Mouse (Mus musculus): ENCODE results near the gene Lrmp. TPM values are rescaled to one million over a fixed set of nuclear protein-coding genes. Genes with fewer than 3 reads are reported as not detected.
"Not testable (repeated sequence)": the region's sequence is repeated elsewhere in the genome, so short reads cannot be mapped to it uniquely, and the experiment has no call there.

Gene Lrmp
- polyA plus RNA-seq, 1 experiment from 2014 or later = 2.2 TPM

DNA sequence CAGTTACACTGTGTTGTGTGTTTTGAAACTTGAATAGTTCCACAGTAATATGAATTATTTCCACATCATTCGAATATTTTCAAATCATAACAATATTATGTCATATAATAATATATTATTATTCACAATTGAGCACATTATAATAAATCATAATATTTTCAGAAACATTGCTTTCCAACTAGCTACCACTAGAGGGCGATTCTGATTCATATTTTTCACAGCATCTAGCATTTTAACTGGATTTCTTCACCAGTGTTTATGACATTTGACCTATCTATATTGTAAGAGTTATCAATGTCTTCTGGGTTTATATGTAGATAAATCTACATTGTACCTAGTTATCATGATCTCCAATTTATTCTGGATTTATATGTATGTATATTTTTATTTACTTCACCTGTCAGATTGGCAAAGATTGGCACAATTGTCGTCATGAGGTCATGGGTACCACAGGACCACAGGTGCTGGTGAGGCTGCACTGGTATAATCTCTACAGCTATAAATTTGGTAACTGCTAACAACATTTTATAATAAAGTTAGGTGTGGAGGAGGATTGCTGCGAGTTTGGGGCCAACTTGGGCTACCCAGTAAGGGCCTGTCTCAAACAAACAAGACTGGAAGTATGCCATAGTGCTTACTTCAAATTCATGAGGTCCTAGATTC, 26.9 kb upstream of the Lrmp start:
- Histone ChIP-seq H3K9me3 (no peaks in the 10 kb centered on the region), H3K4me1 (no peaks in the 10 kb centered on the region), H3K27me3 (replicated peaks; ENCODE audit: low read depth, poor library complexity, severe bottlenecking) (no peaks in the 10 kb centered on the region), H3K36me3 (replicated peaks) (no peaks in the 10 kb centered on the region), H3K4me3 (no peak overlapping the region), H3K27ac (replicated peaks) (no peak overlapping the region)
- WGBS = 47% methylated on average over 4 of the region's 4 CpGs
- DNase-seq (ENCODE audit: low spot score) = no peak

DNA sequence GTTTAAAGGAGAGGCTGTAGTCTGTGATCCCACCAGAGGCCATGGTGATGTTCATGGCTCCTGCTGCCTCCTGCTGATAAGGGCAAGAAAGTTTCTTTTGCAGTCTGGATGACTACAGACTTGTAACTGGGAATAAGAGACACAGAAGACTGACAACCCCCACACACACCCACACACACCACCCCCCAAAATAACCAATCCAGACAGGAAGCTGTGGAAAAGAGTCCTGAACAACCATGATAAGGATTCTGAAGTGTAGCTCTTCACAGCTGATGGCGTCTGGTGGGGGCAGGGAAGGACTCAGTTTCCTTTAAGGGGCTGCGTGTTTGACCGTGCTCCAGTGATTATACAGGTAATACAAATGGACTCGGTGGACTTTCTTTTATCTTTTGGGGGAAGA, 26.1 kb upstream of the Lrmp start:
- no peak for DNase-seq (ENCODE audit: low spot score)
- Histone ChIP-seq H3K9me3 (no peaks in the 10 kb centered on the region), H3K4me3 (no peak overlapping the region), H3K27me3 (replicated peaks; ENCODE audit: low read depth, poor library complexity, severe bottlenecking) (no peaks in the 10 kb centered on the region), H3K4me1 (no peaks in the 10 kb centered on the region), H3K36me3 (replicated peaks) (no peaks in the 10 kb centered on the region), H3K27ac (replicated peaks) (no peak overlapping the region)
- 80% methylated on average over 4 of the region's 4 CpGs for WGBS

DNA sequence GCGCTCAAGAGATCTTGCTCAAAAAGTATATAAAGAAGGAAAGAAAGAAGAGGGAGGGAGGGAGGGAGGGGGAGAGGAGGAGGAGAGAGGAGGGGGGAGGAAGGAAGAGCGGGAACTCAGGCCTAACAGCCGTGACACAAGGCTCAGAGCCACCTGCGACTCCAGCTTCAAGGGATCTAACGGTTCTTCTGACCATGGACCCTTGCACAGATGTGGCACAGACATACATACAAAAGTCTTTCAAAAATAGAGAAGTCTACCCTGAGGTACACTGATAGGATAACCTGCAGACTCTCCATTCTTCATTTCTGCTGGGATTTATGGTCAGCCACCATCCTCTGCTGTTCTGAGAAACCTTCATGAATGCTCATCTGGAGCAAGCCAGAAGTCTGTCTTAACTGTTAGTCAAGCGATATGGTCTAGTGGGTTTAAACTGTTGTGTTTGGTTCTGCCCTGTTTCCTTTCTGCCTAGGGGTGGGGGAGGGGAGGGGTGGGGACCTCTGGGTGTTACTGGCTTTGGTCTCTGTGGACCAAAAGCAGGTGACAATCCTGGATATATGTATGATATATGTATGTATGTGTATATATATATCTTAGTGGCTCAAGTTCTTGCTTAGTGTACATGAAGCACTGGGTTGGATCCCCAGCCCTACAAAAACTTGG, 25.1 kb upstream of the Lrmp start:
- Histone ChIP-seq H3K9me3 (no peaks in the 10 kb centered on the region), H3K4me3 (no peak overlapping the region), H3K27me3 (replicated peaks; ENCODE audit: low read depth, poor library complexity, severe bottlenecking) (no peaks in the 10 kb centered on the region), H3K36me3 (replicated peaks) (no peaks in the 10 kb centered on the region), H3K27ac (replicated peaks) (no peak overlapping the region), H3K4me1 (no peaks in the 10 kb centered on the region)
- WGBS = 72% methylated on average over 6 of the region's 6 CpGs
- no peak for DNase-seq (ENCODE audit: low spot score)

DNA sequence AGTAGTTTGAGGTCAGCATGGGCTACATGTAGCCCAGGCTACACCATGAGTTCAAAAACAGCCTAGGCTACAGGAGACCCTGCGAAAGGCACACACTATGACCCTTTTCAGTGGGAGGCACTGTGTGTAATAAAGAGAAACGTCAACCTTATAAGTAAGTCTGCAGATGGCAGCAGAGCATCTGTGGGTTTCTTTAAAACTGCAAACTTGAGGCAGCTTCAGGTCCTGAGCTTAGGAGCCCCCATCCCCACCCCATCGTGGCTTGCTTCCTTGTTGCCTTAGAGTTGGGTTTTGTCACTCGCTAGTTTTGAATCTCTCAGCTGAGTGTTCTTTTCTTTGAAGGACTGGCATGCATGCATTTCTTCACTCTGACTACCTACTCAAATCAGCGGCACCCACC, 24.5 kb upstream of the Lrmp start:
- no peaks in the 10 kb centered on the region for H3K27me3 ChIP-seq (replicated peaks; ENCODE audit: low read depth, poor library complexity, severe bottlenecking)
- WGBS = 78% methylated on average over 5 of the region's 5 CpGs
- H3K27ac ChIP-seq (replicated peaks) = no peak overlapping the region
- no peak overlapping the region for H3K4me3 ChIP-seq
- no peaks in the 10 kb centered on the region for H3K9me3 ChIP-seq
- no peak for DNase-seq (ENCODE audit: low spot score)
- H3K36me3 ChIP-seq (replicated peaks) = no peaks in the 10 kb centered on the region
- no peaks in the 10 kb centered on the region for H3K4me1 ChIP-seq

DNA sequence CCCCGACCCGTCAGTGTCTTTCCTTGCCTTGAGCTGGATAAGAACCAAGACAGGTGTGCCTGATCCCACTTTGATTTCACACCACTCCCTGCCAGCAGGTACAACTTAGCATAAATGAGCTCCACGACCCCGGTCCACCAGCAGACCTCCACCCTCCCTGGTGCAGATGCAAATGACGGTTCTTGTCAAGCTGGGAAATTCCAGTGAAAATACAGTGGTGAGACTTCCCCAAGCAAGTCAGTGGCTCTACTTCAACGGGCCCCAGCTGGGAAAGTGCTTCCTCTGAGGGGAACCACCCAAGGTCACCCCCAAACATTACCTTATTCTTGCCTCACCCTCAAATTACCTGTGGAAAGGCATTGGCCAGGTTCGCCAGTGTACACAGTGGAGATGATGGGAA, 23.5 kb upstream of the Lrmp start:
- Histone ChIP-seq H3K27me3 (replicated peaks; ENCODE audit: low read depth, poor library complexity, severe bottlenecking) (no peaks in the 10 kb centered on the region), H3K9me3 (no peaks in the 10 kb centered on the region), H3K27ac (replicated peaks) (no peak overlapping the region), H3K4me3 (no peak overlapping the region), H3K4me1 (no peaks in the 10 kb centered on the region), H3K36me3 (replicated peaks) (no peaks in the 10 kb centered on the region)
- WGBS = 79% methylated on average over 7 of the region's 7 CpGs
- DNase-seq (ENCODE audit: low spot score) = no peak

DNA sequence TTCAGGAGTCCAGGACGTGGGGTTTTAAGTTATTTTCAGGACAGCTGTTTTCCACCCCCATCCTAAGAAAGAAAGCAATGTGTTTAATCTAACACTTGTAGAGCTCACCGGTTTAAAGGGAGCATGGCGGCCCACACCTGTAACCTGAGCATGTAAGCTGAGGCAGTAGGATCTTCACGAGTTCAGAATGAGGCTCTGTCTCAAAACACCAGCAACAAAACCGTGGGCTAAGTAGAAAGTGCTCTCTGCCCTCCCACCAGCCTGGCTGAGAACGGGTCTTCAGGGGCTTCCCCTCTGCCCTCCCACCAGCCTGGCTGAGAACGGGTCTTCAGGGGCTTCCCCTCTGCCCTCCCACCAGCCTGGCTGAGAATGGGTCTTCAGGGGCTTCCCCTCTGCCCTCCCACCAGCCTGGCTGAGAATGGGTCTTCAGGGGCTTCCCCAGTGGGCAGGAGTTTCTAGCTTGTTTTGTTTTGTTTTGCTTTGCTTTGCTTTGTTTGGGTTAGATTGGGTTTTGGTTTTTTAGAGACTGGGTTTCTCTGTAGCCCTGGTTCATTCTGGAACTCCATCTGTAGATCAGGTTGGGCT, 22.3 kb upstream of the Lrmp start:
- H3K4me1 ChIP-seq; H3K4me3 ChIP-seq; H3K36me3 ChIP-seq (replicated peaks); H3K27ac ChIP-seq (replicated peaks); DNase-seq (ENCODE audit: low spot score); H3K9me3 ChIP-seq; H3K27me3 ChIP-seq (replicated peaks; ENCODE audit: low read depth, poor library complexity, severe bottlenecking): not testable (repeated sequence)
- WGBS = 53% methylated on average over 7 of the region's 7 CpGs

DNA sequence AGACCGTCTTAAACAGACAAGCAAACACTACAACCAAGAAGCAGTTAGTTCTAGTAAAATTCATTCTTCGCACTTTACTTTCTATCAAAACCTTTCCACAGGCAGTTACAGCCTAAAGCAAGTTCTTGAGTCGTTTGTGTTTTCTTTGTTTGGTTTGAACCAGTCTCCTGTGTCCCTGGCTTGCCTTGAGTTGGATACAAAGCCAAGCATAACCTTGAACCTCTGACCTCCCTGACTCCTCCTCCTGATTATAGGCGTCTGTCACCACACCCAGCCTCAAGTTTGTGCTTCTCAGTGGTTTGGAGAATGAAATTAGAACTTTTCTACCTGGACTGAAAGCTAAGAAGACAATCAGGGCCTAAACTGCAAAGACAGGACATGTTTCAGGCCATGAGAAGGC, 21.0 kb upstream of the Lrmp start:
- no peak overlapping the region for H3K27ac ChIP-seq (replicated peaks)
- no peaks in the 10 kb centered on the region for H3K9me3 ChIP-seq
- H3K36me3 ChIP-seq (replicated peaks) = no peaks in the 10 kb centered on the region
- WGBS = 82% methylated on average over 4 of the region's 4 CpGs
- no peaks in the 10 kb centered on the region for H3K27me3 ChIP-seq (replicated peaks; ENCODE audit: low read depth, poor library complexity, severe bottlenecking)
- DNase-seq (ENCODE audit: low spot score) = no peak
- H3K4me1 ChIP-seq = no peaks in the 10 kb centered on the region
- no peak overlapping the region for H3K4me3 ChIP-seq

DNA sequence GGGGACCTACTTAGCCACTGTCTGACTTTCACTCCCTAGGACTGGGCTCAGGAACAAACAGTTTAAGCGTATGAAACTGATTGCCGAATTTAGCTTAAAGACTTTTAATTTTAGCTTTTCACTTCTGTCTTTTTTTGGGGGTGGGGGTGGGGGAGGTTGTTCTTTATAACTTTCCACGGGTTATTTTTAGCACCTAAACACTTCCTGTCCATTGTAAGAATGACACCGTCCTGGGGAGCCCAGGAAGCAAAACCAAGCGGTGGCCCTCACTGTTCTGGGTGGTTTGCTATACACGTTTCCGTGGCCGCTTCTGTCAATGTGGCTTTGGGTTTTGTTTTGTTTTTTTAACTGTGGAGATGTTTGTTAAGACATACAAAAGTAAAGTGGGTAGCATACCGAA, 14.5 kb upstream of the Lrmp start:
- H3K27ac ChIP-seq (replicated peaks) = no peak overlapping the region
- no peak for DNase-seq (ENCODE audit: low spot score)
- H3K27me3 ChIP-seq (replicated peaks; ENCODE audit: low read depth, poor library complexity, severe bottlenecking) = no peaks in the 10 kb centered on the region
- H3K36me3 ChIP-seq (replicated peaks) = no peaks in the 10 kb centered on the region
- no peak overlapping the region for H3K4me3 ChIP-seq
- peaks cover 7% of the 10 kb centered on the region; the same call in 1 of the 2 replicates for H3K4me1 ChIP-seq
- H3K9me3 ChIP-seq = no peaks in the 10 kb centered on the region
- WGBS = 65% methylated on average over 9 of the region's 9 CpGs

DNA sequence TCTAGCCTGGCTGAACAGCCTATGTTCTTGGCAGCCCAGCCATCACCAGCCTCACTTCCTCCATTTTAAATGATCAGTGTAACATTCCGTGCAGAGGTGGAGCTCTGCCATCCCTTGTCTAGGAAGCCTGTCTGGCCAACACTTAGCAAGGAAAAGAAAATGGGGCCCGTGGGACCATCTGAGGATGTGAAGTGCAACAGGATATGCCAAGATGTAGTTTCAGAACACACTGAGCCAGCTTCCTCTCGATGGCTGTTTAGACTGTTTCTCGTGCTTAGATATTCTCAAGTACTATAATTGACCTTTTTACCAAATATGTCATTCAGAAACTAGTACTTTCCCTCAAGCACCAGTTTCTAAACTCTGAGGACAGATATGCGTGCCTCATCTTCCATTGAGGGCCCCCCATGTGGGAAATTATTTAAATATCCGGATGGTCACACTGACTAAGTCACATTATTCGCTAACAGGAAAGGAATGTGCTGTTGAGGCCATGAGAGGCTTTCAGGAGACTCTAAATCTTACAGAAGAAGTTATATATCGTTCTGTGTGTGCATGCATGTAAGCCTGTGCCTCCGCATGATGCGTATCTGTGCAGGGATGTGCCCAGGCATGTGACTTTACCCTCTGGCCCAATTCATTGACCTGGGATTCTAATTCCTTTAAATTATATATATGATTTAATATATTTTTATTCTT, 11.1 kb upstream of the Lrmp start:
- H3K4me1 ChIP-seq = peaks cover 7% of the 10 kb centered on the region; the same call in 1 of the 2 replicates
- no peaks in the 10 kb centered on the region for H3K36me3 ChIP-seq (replicated peaks)
- H3K4me3 ChIP-seq = no peak overlapping the region
- H3K27me3 ChIP-seq (replicated peaks; ENCODE audit: low read depth, poor library complexity, severe bottlenecking) = no peaks in the 10 kb centered on the region
- DNase-seq (ENCODE audit: low spot score) = peak; percentile 20
- no peak overlapping the region for H3K27ac ChIP-seq (replicated peaks)
- 79% methylated on average over 10 of the region's 10 CpGs for WGBS
- H3K9me3 ChIP-seq = no peaks in the 10 kb centered on the region

DNA sequence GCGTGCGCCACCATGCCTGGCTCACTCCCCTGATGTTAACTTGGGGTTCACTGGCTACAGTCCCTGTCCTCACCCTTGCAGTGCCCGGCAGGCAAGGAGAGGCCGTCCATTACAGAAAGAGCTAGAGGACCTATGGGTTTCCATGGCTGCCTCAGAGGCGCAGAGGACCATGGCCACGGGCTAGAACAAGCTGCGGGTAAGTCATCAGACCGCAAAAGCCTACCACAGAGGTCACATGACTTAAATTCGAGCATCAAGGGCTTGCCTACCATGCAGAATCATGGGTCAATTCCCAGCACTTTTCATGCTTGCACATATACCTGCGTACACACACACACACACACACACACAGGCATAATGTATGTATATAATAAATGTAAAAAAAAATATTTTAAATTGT, 10.0 kb upstream of the Lrmp start:
- Histone ChIP-seq H3K36me3 (replicated peaks) (no peaks in the 10 kb centered on the region), H3K27ac (replicated peaks) (no peak overlapping the region), H3K9me3 (no peaks in the 10 kb centered on the region), H3K27me3 (replicated peaks; ENCODE audit: low read depth, poor library complexity, severe bottlenecking) (no peaks in the 10 kb centered on the region), H3K4me1 (peaks cover 7% of the 10 kb centered on the region; the same call in 1 of the 2 replicates), H3K4me3 (no peak overlapping the region)
- 93% methylated on average over 10 of the region's 10 CpGs for WGBS
- DNase-seq (ENCODE audit: low spot score) = no peak

DNA sequence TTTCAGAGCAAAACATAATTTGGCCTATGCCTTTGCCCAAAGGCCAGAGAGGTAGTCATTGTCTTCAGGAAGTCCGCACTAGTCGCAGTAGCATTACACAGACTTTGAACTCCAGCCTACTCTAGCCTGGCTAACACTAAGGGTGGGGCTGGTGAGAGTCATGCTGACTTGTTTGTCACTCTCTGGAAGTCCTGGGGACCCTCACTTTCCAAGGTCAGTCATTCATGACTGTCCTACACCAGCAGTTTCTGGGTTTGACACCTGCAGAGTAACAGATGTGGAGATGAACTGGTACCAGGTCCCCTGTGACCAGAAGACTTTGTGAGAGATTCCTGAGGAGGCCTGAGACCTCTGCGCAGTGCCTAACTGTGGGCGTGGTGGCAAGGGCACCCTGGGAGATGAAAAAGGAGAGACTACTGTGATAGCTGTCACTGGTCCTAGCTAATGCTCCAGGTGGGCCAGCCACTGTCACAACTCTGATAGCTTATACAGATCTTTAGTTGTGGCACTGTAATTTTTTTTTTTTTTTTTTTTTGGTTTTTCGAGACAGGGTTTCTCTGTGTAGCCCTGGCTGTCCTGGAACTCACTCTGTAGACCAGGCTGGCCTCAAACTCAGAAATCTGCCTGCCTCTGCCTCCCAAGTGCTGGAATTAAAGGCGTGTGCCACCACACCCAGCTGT, 9.2 kb upstream of the Lrmp start:
- Histone ChIP-seq H3K4me3 (no peak overlapping the region), H3K4me1 (peaks cover 7% of the 10 kb centered on the region; the same call in 1 of the 2 replicates), H3K27me3 (replicated peaks; ENCODE audit: low read depth, poor library complexity, severe bottlenecking) (no peaks in the 10 kb centered on the region), H3K9me3 (no peaks in the 10 kb centered on the region), H3K36me3 (replicated peaks) (no peaks in the 10 kb centered on the region), H3K27ac (replicated peaks) (no peak overlapping the region)
- no peak for DNase-seq (ENCODE audit: low spot score)
- WGBS = 84% methylated on average over 6 of the region's 6 CpGs

DNA sequence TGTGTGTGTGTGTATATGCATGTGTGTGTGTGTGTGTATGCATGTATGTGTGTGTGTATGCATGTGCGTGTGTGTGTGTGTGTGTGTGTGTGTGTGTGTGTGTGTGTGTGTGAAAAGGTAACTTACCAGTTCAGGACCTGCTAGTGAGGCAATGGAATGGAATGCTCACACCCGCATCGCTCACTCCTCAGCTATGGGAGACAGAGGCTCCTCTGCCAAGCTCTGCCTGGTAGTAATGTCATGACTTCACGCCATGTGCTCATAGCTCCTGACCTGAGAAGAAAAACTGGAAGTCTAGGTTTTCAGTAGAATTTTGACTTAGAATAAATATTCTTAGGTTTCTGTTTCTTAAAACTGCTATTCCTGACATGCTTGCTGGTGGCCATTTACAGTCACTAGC, 4.7 kb upstream of the Lrmp start:
- DNase-seq (ENCODE audit: low spot score) = no peak
- WGBS = 89% methylated on average over 4 of the region's 4 CpGs

More for the DNA sequence above, 4.7 kb upstream of the Lrmp start:
- Histone ChIP-seq H3K4me3 (no peak overlapping the region), H3K4me1 (peaks cover 3% of the 10 kb centered on the region; the same call in 1 of the 2 replicates), H3K9me3 (no peaks in the 10 kb centered on the region), H3K27me3 (replicated peaks; ENCODE audit: low read depth, poor library complexity, severe bottlenecking) (no peaks in the 10 kb centered on the region), H3K27ac (replicated peaks) (no peak overlapping the region), H3K36me3 (replicated peaks) (no peaks in the 10 kb centered on the region)
